Mouse (Mus musculus) neural tube, embryonic 11.5 days (tissue): ENCODE data around the gene Hist1h1a. TPM values are rescaled to one million over a fixed set of nuclear protein-coding genes. Genes with fewer than 3 reads are reported as not detected.
A peak's percentile ranks its signal among the peaks of the same experiment; 100 is the strongest.
"Not testable (repeated sequence)": the region's sequence is repeated elsewhere in the genome, so short reads cannot be mapped to it uniquely, and the experiment has no call there.

ENCODE experiments used
- ATAC-seq: fragments of 200-750 bp; cut with Nextera tagmentation; 2 replicates; pipeline ENCODE4 v1.8.0; 2017; ENCODE audit warnings: moderate number of reproducible peaks, mild to moderate bottlenecking, moderate TSS enrichment, moderate library complexity; ENCODE audit not compliant: insufficient read depth, low FRiP score, low TSS enrichment
- DNase-seq: peaks from one replicate; pipeline ENCODE4 v3.0.0-alpha.2; 2015; ENCODE audit warnings: low spot score
- H3K27ac ChIP-seq: fragments of 300-500 bp; sonication (generic); 2 replicates; pipeline ENCODE4 v1.5.1; 2014; ENCODE audit warnings: low read depth, mild to moderate bottlenecking, low read length
- H3K27me3 ChIP-seq: fragments of 300-500 bp; sonication (generic); 2 replicates; pipeline ENCODE4 v1.6.1; 2014; ENCODE audit warnings: mild to moderate bottlenecking, low read length, mixed read lengths; ENCODE audit not compliant: control insufficient read depth, insufficient read depth
- H3K36me3 ChIP-seq: fragments of 300-500 bp; sonication (generic); 2 replicates; pipeline ENCODE4 v1.6.1; 2014; ENCODE audit warnings: mild to moderate bottlenecking, low read length, moderate library complexity, mixed read lengths; ENCODE audit not compliant: control insufficient read depth, insufficient read depth
- H3K4me1 ChIP-seq: fragments of 300-500 bp; sonication (generic); 2 replicates; pipeline ENCODE4 v1.6.1; 2014; ENCODE audit warnings: low read length, mixed read lengths; ENCODE audit not compliant: control insufficient read depth, insufficient read depth
- H3K4me2 ChIP-seq: fragments of 300-500 bp; sonication (generic); 2 replicates; pipeline ENCODE4 v1.6.1; 2014; ENCODE audit warnings: low read depth, mild to moderate bottlenecking, moderate library complexity
- H3K4me3 ChIP-seq: fragments of 300-500 bp; sonication (generic); 2 replicates; pipeline ENCODE4 v1.5.1; 2014; ENCODE audit warnings: low read depth, low read length
- H3K9ac ChIP-seq: fragments of 300-500 bp; sonication (generic); 2 replicates; pipeline ENCODE4 v1.6.1; 2014; ENCODE audit warnings: mild to moderate bottlenecking, low read length
- H3K9me3 ChIP-seq: fragments of 300-500 bp; sonication (generic); 2 replicates; pipeline ENCODE4 v1.6.1; 2016; ENCODE audit warnings: low read length; ENCODE audit not compliant: control insufficient read depth
- WGBS: fragments of 180-500 bp; shearing (Covaris S2); extraction: QIAGEN DNeasy Blood & Tissue Kit; methylation state at CpG from one replicate; pipeline ENCODE4 v1.1.7; 2014; 5-methylcytosine and 5-hydroxymethylcytosine counted together
- polyA plus RNA-seq: library from polyadenylated mRNA; unstranded; fragments of >200 nt; fragmentation: Nextera tagmentation; extraction: Ambion mirVana; gene quantifications from 2 replicates; pipeline ENCODE4 v1.2.1, GENCODE M21; 2014

The Hist1h1a gene
- polyA plus RNA-seq, result 1.1 and 3.6 TPM in 2 replicates

- Histone ChIP-seq H3K9me3 (no peaks in the 10 kb centered on the region), H3K4me3 (peak within 1 kb of the TSS; percentile 50), H3K27ac (peak within 1 kb of the TSS; percentile 89), H3K4me2 (peak within 1 kb of the TSS; percentile 70), H3K36me3 (no peaks in the 10 kb centered on the region), H3K4me1 (no peaks in the 10 kb centered on the region; the same call in 1 of the 2 replicates), H3K27me3 (no peaks in the 10 kb centered on the region), H3K9ac (peak within 1 kb of the TSS; percentile 71)
- WGBS, result 4% methylated on average over 34 of the region's 34 CpGs
- DNase-seq, result peak; percentile 91
- peak; percentile 70; the same call in 1 of the 2 replicates for ATAC-seq
Observed at GRCm38 (mm10) chr13:23763586-23764323, at the start of gene Hist1h1a. Gene Hist1h1a, plus strand, starts transcription at chr13:23763666.

- Histone ChIP-seq H3K27me3 (no peaks in the 10 kb centered on the region), H3K27ac (no peak overlapping the region), H3K9ac (no peak overlapping the region), H3K36me3 (no peaks in the 10 kb centered on the region), H3K4me1 (no peaks in the 10 kb centered on the region), H3K4me2 (no peak overlapping the region), H3K9me3 (no peaks in the 10 kb centered on the region), H3K4me3 (no peak overlapping the region)
- ATAC-seq (no peak), DNase-seq (no peak)
- 89% methylated on average over 5 of the region's 5 CpGs for WGBS
Observed at GRCm38 (mm10) chr13:23716261-23717042, 47.0 kb upstream of the Hist1h1a start.

- Histone ChIP-seq H3K27ac (no peak overlapping the region), H3K4me1 (no peaks in the 10 kb centered on the region), H3K9ac (no peak overlapping the region), H3K4me2 (no peak overlapping the region), H3K36me3 (no peaks in the 10 kb centered on the region), H3K4me3 (no peak overlapping the region), H3K27me3 (no peaks in the 10 kb centered on the region), H3K9me3 (no peaks in the 10 kb centered on the region)
- DNase-seq, result no peak
- ATAC-seq, result no peak
- 53% methylated on average over 11 of the region's 11 CpGs for WGBS
Observed at GRCm38 (mm10) chr13:23717176-23717575, 46.3 kb upstream of the Hist1h1a start.

GRCm38 (mm10) chr13:23717593-23718245, 45.7 kb upstream of the Hist1h1a start:
- H3K9ac ChIP-seq, H3K4me3 ChIP-seq, H3K4me1 ChIP-seq, H3K4me2 ChIP-seq, H3K9me3 ChIP-seq, H3K36me3 ChIP-seq, DNase-seq, H3K27me3 ChIP-seq, H3K27ac ChIP-seq, ATAC-seq: not testable (repeated sequence)
- WGBS, result 22% methylated on average over 2 of the region's 2 CpGs

- H3K27ac ChIP-seq, result no peak overlapping the region
- 95% methylated on average over 4 of the region's 4 CpGs for WGBS
- no peak overlapping the region for H3K4me2 ChIP-seq
- DNase-seq (no peak), ATAC-seq (no peak)
- no peak overlapping the region for H3K4me3 ChIP-seq
- H3K4me1 ChIP-seq, result no peaks in the 10 kb centered on the region
- no peaks in the 10 kb centered on the region for H3K9me3 ChIP-seq
- no peak overlapping the region for H3K9ac ChIP-seq
- no peaks in the 10 kb centered on the region for H3K36me3 ChIP-seq
- H3K27me3 ChIP-seq, result no peaks in the 10 kb centered on the region
Observed at GRCm38 (mm10) chr13:23724239-23724638, 39.2 kb upstream of the Hist1h1a start.

- H3K4me2 ChIP-seq, result no peak overlapping the region
- no peaks in the 10 kb centered on the region for H3K9me3 ChIP-seq
- H3K27ac ChIP-seq, result no peak overlapping the region
- H3K9ac ChIP-seq, result no peak overlapping the region
- no peak overlapping the region for H3K4me3 ChIP-seq
- H3K4me1 ChIP-seq, result no peaks in the 10 kb centered on the region
- no peak for DNase-seq
- WGBS, result 40% methylated on average over 1 of the region's 1 CpGs
- no peaks in the 10 kb centered on the region for H3K27me3 ChIP-seq
- H3K36me3 ChIP-seq, result no peaks in the 10 kb centered on the region
- no peak for ATAC-seq
Observed at GRCm38 (mm10) chr13:23725213-23725612, 38.3 kb upstream of the Hist1h1a start.

GRCm38 (mm10) chr13:23728472-23729191, 34.8 kb upstream of the Hist1h1a start:
- ATAC-seq (no peak), DNase-seq (no peak)
- Histone ChIP-seq H3K4me1 (no peaks in the 10 kb centered on the region), H3K4me2 (no peak overlapping the region), H3K9ac (no peak overlapping the region), H3K27me3 (no peaks in the 10 kb centered on the region), H3K27ac (no peak overlapping the region), H3K9me3 (no peaks in the 10 kb centered on the region), H3K36me3 (no peaks in the 10 kb centered on the region), H3K4me3 (no peak overlapping the region)
- 87% methylated on average over 18 of the region's 18 CpGs for WGBS

GRCm38 (mm10) chr13:23729192-23729525, 34.3 kb upstream of the Hist1h1a start:
- no peak for DNase-seq
- Histone ChIP-seq H3K36me3 (no peaks in the 10 kb centered on the region), H3K27ac (no peak overlapping the region)

More at GRCm38 (mm10) chr13:23729192-23729525, 34.3 kb upstream of the Hist1h1a start:
- Histone ChIP-seq H3K9ac (no peak overlapping the region), H3K4me2 (no peak overlapping the region), H3K4me1 (no peaks in the 10 kb centered on the region), H3K27me3 (no peaks in the 10 kb centered on the region), H3K9me3 (no peaks in the 10 kb centered on the region), H3K4me3 (no peak overlapping the region)
- ATAC-seq, result no peak
- WGBS, result 93% methylated on average over 9 of the region's 9 CpGs
